Mouse (Mus musculus) right cerebral cortex, adult 2 months (tissue): Measurements from ENCODE around the gene Opn4.

Source experiments
- DNase-seq, 2 experiments: peaks; one replicate each; pipeline ENCODE4 v3.0.0; 2021 to 2022; ENCODE audit warnings: low spot score in 2 of 2

Gene Opn4

GRCm38 (mm10) chr14:34599941-34600340, at the start of gene Opn4:
TSS of gene Opn4 (minus strand) at chr14:34600142.
- DNase-seq = no peak

GRCm38 (mm10) chr14:34647870-34648475, 48.0 kb upstream of the Opn4 start:
- DNase-seq = no peak

GRCm38 (mm10) chr14:34644140-34644539, 44.2 kb upstream of the Opn4 start:
- no peak for DNase-seq

- no peak for DNase-seq
Observed at GRCm38 (mm10) chr14:34635721-34636120, 35.8 kb upstream of the Opn4 start.

GRCm38 (mm10) chr14:34635192-34635591, 35.2 kb upstream of the Opn4 start:
- no peak for DNase-seq

- DNase-seq = no peak
Observed at GRCm38 (mm10) chr14:34632722-34633448, 32.9 kb upstream of the Opn4 start.

GRCm38 (mm10) chr14:34626824-34627223, 26.9 kb upstream of the Opn4 start:
- no peak for DNase-seq

GRCm38 (mm10) chr14:34623531-34624210, 23.7 kb upstream of the Opn4 start:
- DNase-seq = no peak

GRCm38 (mm10) chr14:34623074-34623473, 23.1 kb upstream of the Opn4 start:
- no peak for DNase-seq

GRCm38 (mm10) chr14:34620611-34621376, 20.9 kb upstream of the Opn4 start:
- peak; percentile 20 to 40 for DNase-seq

GRCm38 (mm10) chr14:34618808-34619207, 18.9 kb upstream of the Opn4 start:
- DNase-seq = no peak

- peak; percentile 82 to 92 for DNase-seq
Observed at GRCm38 (mm10) chr14:34616821-34617220, 16.9 kb upstream of the Opn4 start.

GRCm38 (mm10) chr14:34615625-34616024, 15.7 kb upstream of the Opn4 start:
- no peak for DNase-seq

GRCm38 (mm10) chr14:34615082-34615481, 15.1 kb upstream of the Opn4 start:
- DNase-seq = no peak

- DNase-seq = no peak
Observed at GRCm38 (mm10) chr14:34614551-34614950, 14.6 kb upstream of the Opn4 start.

GRCm38 (mm10) chr14:34613523-34613922, 13.6 kb upstream of the Opn4 start:
- DNase-seq = no peak

- DNase-seq = peak in 1 of 2 experiments; percentile 19
Observed at GRCm38 (mm10) chr14:34612222-34612621, 12.3 kb upstream of the Opn4 start.

GRCm38 (mm10) chr14:34611591-34611990, 11.6 kb upstream of the Opn4 start:
- DNase-seq = no peak

- DNase-seq = no peak
Observed at GRCm38 (mm10) chr14:34601910-34602309, 2.0 kb upstream of the Opn4 start.

GRCm38 (mm10) chr14:34595596-34596255, 4.2 kb downstream of the Opn4 start:
- DNase-seq = no peak

GRCm38 (mm10) chr14:34591741-34592535, 8.0 kb downstream of the Opn4 start:
- DNase-seq = no peak
